Mouse (Mus musculus): ENCODE measurements around the gene Lin54. TPM values are rescaled to one million over a fixed set of nuclear protein-coding genes. Genes with fewer than 3 reads are reported as not detected.
A peak's percentile ranks its signal among the peaks of the same experiment; 100 is the strongest.

Gene Lin54
- polyA plus RNA-seq, 1 experiment, result 0.39 TPM

DNA sequence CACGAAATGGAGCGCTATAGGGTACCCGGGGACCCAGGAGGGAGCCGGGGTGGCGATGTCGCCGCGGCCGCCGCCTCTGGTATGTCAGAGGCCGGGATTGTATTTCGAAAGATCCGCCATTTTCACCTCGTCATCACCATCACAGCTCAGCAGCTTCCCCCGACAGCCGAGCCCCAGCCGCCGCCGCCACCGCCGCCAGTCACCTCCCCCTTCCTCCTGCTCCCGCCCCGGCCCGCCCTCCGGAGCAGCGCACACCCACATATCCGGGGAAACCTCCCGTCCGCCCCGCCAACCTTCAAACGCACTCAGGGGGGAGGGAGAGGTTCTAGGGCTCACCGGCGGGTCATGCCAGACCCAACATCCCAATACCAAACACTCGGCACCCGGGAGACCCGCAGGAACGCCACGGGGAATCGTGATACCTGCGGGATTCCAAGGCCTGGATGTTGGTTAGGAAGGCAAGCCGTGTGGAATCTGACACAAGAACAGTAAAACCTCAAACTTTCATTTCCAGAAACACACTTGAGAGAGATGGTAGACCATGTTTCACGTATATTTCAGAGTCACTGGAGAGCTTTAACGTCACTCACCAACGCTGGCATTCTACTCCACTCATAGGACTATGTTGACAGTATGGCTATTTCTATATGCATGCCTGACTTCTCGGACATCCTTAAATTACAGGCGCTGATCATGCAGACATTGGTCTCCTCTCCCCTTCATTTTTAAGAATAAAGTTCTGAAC, 1.8 kb downstream of the Lin54 start:
- H3K36me3 ChIP-seq (replicated peaks; ENCODE audit: low read length), result no peaks in the 10 kb centered on the region
- TF ChIP-seq GATA1 (IDR thresholded peaks at IDR 0.05; ENCODE audit: borderline replicate concordance, low read length) (no peak), FLI1 (IDR thresholded peaks at IDR 0.05; ENCODE audit: low read length) (no peak)
- no peaks in the 10 kb centered on the region for H3K27me3 ChIP-seq (replicated peaks)
- no peaks in the 10 kb centered on the region for H3K9me3 ChIP-seq
- peaks cover 32% of the 10 kb centered on the region for H3K4me1 ChIP-seq
- H3K4me3 ChIP-seq (replicated peaks), result peak overlapping the region; percentile 97

DNA sequence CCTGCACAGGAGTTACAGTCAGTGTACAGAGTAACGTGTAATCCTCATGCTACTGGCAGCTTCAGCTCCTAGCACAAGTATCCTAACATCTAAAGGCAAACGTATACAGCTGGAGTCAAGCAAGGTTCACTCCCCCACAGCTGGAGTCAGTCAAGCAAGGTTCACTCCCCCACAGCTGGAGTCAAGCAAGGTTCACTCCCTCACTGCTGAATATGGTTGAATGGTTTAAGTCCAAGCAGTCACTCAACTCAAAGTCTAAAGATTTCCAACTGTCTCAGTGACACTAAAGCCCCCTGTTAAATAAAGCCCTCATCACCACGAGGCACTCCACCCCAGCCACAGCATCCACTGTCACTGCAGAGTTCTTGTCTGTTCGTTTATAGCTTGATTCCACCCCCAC, 8.7 kb downstream of the Lin54 start:
- H3K36me3 ChIP-seq (replicated peaks; ENCODE audit: low read length), result peaks cover 18% of the 10 kb centered on the region
- peaks cover 59% of the 10 kb centered on the region for H3K4me1 ChIP-seq
- no peaks in the 10 kb centered on the region for H3K9me3 ChIP-seq
- no peak overlapping the region for H3K4me3 ChIP-seq (replicated peaks)
- H3K27me3 ChIP-seq (replicated peaks), result no peaks in the 10 kb centered on the region
- no peak for TF ChIP-seq FLI1 (IDR thresholded peaks at IDR 0.05; ENCODE audit: low read length)
- no peak for TF ChIP-seq GATA1 (IDR thresholded peaks at IDR 0.05; ENCODE audit: borderline replicate concordance, low read length)

DNA sequence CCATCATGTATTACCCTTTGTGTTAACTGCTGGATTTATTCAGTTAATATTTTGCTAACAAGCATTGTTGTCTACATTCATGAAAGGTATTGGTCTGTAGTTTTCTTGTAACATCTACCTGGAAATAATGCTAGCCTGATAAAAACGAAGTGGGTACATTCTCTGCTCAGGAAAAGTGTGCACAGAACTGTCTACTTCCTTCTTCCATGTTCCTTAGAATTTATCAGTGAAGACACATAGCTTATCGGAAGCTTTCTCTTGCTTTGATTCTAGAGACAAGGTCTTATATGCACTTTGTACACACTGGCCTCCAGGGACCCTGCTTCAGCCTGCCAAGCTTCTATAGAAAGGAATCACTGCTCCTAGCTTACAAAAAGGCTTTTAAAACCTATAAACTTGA, 11.1 kb downstream of the Lin54 start:
- H3K27me3 ChIP-seq (replicated peaks), result no peaks in the 10 kb centered on the region
- TF ChIP-seq GATA1 (IDR thresholded peaks at IDR 0.05; ENCODE audit: borderline replicate concordance, low read length) (no peak), FLI1 (IDR thresholded peaks at IDR 0.05; ENCODE audit: low read length) (no peak)
- no peak overlapping the region for H3K4me3 ChIP-seq (replicated peaks)
- peaks cover 56% of the 10 kb centered on the region for H3K4me1 ChIP-seq
- H3K36me3 ChIP-seq (replicated peaks; ENCODE audit: low read length), result peaks cover 37% of the 10 kb centered on the region
- H3K9me3 ChIP-seq, result no peaks in the 10 kb centered on the region

DNA sequence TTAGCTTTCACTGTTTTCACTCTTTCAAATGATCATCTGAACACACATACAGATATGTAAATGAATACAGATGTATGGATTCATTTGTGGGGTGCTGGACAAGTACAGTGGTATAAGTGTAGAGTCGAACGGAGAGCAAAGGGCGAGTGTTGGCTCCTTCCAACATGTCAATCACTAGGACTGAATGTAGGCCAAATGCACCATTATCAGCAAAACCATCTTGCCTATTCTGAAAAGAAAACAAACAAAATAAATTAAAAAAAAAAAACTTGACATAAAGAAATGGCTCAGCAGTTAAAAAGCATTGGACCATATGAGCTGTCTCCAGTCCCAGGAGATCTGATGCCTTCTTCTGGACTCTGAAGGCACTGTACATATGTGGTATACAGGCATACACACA, 12.2 kb downstream of the Lin54 start:
- peaks cover 44% of the 10 kb centered on the region for H3K36me3 ChIP-seq (replicated peaks; ENCODE audit: low read length)
- H3K27me3 ChIP-seq (replicated peaks), result no peaks in the 10 kb centered on the region
- no peak overlapping the region for H3K4me3 ChIP-seq (replicated peaks)
- no peaks in the 10 kb centered on the region for H3K9me3 ChIP-seq
- no peak for TF ChIP-seq GATA1 (IDR thresholded peaks at IDR 0.05; ENCODE audit: borderline replicate concordance, low read length)
- TF ChIP-seq FLI1 (IDR thresholded peaks at IDR 0.05; ENCODE audit: low read length), result no peak
- peaks cover 58% of the 10 kb centered on the region for H3K4me1 ChIP-seq

DNA sequence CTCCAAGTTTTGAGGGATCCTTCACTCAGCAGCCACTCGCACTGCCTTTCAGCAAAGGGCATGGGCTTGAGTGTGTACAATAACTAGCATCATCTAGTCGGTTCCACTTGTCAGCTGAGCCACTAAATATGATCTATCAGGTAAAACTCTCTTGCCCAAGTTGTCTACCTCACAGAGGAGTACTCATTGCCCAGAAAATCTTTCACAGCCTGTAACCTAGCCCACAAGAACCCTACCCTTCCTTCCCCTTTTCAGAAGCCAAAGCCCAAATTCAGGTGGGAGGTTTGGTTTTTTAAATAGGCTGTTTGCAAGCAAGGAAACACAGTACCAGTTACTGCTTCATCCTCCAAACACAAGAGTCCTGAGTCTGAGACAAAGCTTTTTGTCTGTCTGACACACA, 13.3 kb downstream of the Lin54 start:
- Histone ChIP-seq H3K36me3 (replicated peaks; ENCODE audit: low read length) (peaks cover 46% of the 10 kb centered on the region), H3K27me3 (replicated peaks) (no peaks in the 10 kb centered on the region), H3K9me3 (no peaks in the 10 kb centered on the region), H3K4me1 (peaks cover 55% of the 10 kb centered on the region), H3K4me3 (replicated peaks) (no peak overlapping the region)
- TF ChIP-seq GATA1 (IDR thresholded peaks at IDR 0.05; ENCODE audit: borderline replicate concordance, low read length), result no peak
- no peak for TF ChIP-seq FLI1 (IDR thresholded peaks at IDR 0.05; ENCODE audit: low read length)

DNA sequence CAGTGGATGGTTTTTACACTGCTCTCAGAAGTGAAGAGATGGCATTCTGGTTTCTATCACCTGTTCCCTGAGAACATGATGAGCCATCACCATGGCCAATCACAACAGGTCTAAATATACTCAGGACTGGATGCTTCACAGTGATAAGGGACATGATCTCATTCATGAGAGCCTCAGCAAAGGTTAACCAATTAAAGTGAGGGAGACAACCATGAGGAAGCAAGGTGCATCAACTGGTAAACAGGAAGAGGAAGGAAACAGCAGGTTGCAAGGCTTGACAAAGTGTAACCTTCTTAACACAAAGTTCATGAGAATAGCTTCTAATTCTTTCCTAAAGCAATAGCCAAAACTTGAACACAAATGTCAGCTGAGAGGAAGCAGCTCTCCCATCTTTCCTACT, 16.9 kb downstream of the Lin54 start:
- TF ChIP-seq GATA1 (IDR thresholded peaks at IDR 0.05; ENCODE audit: borderline replicate concordance, low read length), result no peak
- TF ChIP-seq FLI1 (IDR thresholded peaks at IDR 0.05; ENCODE audit: low read length), result no peak

DNA sequence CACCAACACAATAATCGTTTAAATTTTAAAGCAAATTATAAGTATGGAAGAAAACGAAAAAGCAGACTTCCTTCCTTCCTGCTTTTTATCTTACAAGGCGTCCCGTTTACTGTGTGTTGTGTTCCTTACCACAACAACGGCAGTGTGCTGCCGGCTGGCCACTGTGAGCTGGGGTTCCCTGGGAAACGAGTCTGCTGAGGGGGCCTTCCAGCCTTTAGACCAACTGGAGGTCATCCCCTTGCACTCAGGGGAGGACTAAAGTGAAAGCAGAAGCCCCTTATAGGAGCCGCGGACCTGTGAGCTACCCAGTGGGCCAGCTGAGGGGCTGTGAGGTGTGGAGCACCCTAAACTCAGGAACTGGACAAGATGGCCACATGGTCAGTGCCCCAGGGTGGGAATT, 22.8 kb downstream of the Lin54 start:
- no peak overlapping the region for H3K4me3 ChIP-seq (replicated peaks)
- peaks cover 84% of the 10 kb centered on the region for H3K36me3 ChIP-seq (replicated peaks; ENCODE audit: low read length)
- TF ChIP-seq FLI1 (IDR thresholded peaks at IDR 0.05; ENCODE audit: low read length), result no peak
- no peak for TF ChIP-seq GATA1 (IDR thresholded peaks at IDR 0.05; ENCODE audit: borderline replicate concordance, low read length)
- H3K9me3 ChIP-seq, result no peaks in the 10 kb centered on the region
- H3K4me1 ChIP-seq, result peaks cover 11% of the 10 kb centered on the region
- no peaks in the 10 kb centered on the region for H3K27me3 ChIP-seq (replicated peaks)

More for the DNA sequence above, 16.9 kb downstream of the Lin54 start:
- Histone ChIP-seq H3K36me3 (replicated peaks; ENCODE audit: low read length) (peaks cover 75% of the 10 kb centered on the region), H3K4me1 (peaks cover 24% of the 10 kb centered on the region), H3K9me3 (no peaks in the 10 kb centered on the region), H3K4me3 (replicated peaks) (no peak overlapping the region), H3K27me3 (replicated peaks) (no peaks in the 10 kb centered on the region)

DNA sequence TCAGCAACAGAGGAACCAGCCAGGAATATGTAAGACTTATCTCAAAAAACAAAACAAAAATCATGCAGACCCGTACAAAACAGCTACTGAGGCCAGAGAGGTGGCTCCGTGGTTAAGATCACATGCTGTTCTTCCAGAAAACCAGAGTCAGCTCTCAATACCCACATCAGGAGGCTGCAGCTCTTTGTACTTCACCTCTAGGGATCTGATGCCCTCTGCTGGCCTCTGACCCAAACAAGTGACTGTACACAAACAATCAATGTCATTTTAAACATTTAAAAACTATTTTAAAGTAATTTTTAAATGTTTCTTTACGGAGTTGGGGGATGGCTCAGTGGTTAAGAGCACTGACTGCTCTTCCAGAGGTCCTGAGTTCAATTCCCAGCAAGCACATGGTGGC, 24.1 kb downstream of the Lin54 start:
- no peak for TF ChIP-seq GATA1 (IDR thresholded peaks at IDR 0.05; ENCODE audit: borderline replicate concordance, low read length)
- no peak for TF ChIP-seq FLI1 (IDR thresholded peaks at IDR 0.05; ENCODE audit: low read length)
- H3K36me3 ChIP-seq (replicated peaks; ENCODE audit: low read length), result peaks cover 85% of the 10 kb centered on the region
- peaks cover 22% of the 10 kb centered on the region for H3K4me1 ChIP-seq
- H3K27me3 ChIP-seq (replicated peaks), result no peaks in the 10 kb centered on the region
- H3K4me3 ChIP-seq (replicated peaks), result no peak overlapping the region
- no peaks in the 10 kb centered on the region for H3K9me3 ChIP-seq

DNA sequence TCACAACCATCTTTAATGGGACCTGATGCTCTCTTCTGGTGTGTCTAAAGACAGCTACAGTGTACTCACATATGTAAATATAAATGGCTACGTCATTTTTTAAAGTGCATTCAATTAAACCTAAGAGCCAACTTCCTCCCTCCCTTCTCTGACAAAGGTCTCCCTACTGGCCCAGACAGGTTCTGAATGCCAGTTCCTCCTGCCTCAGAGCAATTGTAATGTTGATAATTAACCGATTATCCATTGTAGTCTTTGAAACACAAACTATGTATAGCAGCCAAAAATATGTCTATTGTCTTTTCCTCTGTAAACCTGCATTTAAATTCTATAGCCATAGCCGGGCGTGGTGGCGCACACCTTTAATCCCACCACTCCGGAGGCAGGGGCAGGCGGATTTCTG, 33.1 kb downstream of the Lin54 start:
- no peak for TF ChIP-seq GATA1 (IDR thresholded peaks at IDR 0.05; ENCODE audit: borderline replicate concordance, low read length)
- TF ChIP-seq FLI1 (IDR thresholded peaks at IDR 0.05; ENCODE audit: low read length), result no peak
- Histone ChIP-seq H3K36me3 (replicated peaks; ENCODE audit: low read length) (peaks cover 49% of the 10 kb centered on the region), H3K9me3 (no peaks in the 10 kb centered on the region), H3K27me3 (replicated peaks) (no peaks in the 10 kb centered on the region), H3K4me3 (replicated peaks) (peak overlapping the region; percentile 85), H3K4me1 (peaks cover 70% of the 10 kb centered on the region)

DNA sequence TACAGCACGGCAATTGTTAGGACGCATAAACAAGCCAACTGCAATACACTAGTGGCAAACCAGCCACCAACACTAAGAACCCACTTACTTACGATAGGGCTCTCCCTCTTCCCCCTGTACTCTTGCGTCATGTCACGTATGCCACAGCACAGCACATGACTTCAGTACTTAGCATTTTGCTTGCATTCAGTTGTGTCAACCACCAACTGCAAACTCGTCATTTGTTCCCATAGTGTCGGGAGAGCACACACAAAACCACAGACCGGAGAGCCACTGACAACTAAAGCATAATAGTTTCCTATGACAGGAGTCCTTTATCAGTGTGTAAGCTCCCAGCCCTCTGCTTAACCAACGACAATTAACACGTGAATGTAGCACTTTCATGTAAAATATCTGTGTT, 33.8 kb downstream of the Lin54 start:
- Histone ChIP-seq H3K4me3 (replicated peaks) (peak overlapping the region; percentile 85), H3K4me1 (peaks cover 67% of the 10 kb centered on the region), H3K36me3 (replicated peaks; ENCODE audit: low read length) (peaks cover 49% of the 10 kb centered on the region), H3K27me3 (replicated peaks) (no peaks in the 10 kb centered on the region), H3K9me3 (no peaks in the 10 kb centered on the region)
- TF ChIP-seq GATA1 (IDR thresholded peaks at IDR 0.05; ENCODE audit: borderline replicate concordance, low read length) (peak; percentile 66; the same call in 2 of the 3 replicates), FLI1 (IDR thresholded peaks at IDR 0.05; ENCODE audit: low read length) (no peak; the same call in 1 of the 2 replicates)
